Comparison of ENCODE assay signal across 25 mouse cellular contexts in the genomic region with DNA sequence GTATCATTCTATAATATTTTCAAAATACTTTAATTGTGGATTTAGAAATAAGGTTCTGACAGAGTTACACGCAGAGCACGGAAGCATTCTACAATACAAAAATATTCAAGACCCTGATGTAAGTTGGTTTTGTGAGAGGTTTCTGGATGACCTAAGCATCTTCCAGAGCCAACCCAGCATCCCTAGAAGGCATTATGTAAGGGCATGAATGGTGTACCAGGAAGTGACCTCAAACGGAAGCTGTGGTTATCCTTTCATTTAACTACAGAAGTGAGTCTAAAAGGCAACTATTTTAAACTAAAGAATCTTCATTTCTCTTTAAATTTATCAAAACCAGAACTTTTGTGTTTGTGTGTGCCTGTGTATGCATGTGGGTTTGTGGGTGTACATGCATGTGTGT.
"Had no signal": no experiment of that assay in that cellular context is flagged by ENCODE, and none has a peak within 500 bp of the region (broad histone marks: within the 10 kb centered on the region; RNA-seq: fewer than 3 reads in every experiment).

No protein-coding gene starts in this region.

- H3K4me3 ChIP-seq: heart, embryonic 10.5 days; heart, embryonic 12.5 days; hindbrain, embryonic 13.5 days; hindbrain, embryonic 15.5 days; kidney, embryonic 15.5 days; layer of hippocampus, adult 2 months; left cerebral cortex, adult 2 months; limb, embryonic 13.5 days; limb, embryonic 15.5 days; liver, embryonic 12.5 days had no signal

- ATAC-seq: hindbrain, postnatal 0 days; intestine, embryonic 16.5 days; liver, embryonic 12.5 days had no signal

- H3K27ac ChIP-seq: heart, embryonic 10.5 days; hindbrain, embryonic 13.5 days; hindbrain, embryonic 15.5 days; hindbrain, postnatal 0 days; kidney, embryonic 15.5 days; kidney, postnatal 0 days; layer of hippocampus, adult 2 months; left cerebral cortex, adult 2 months; limb, embryonic 13.5 days; limb, embryonic 15.5 days; liver, embryonic 12.5 days; liver, embryonic 14.5 days had no signal

- DNase-seq: gastrocnemius, postnatal 14 days; gastrocnemius, postnatal 36 days; heart, adult 18-20 months; heart, postnatal 10 days; heart, postnatal 4 days; kidney, adult 11 months; kidney, adult 2 months; kidney, adult 9 months; kidney, postnatal 14 days; kidney, postnatal 4 days; left cerebral cortex, postnatal 4 days had no signal
